Mouse (Mus musculus) heart, embryonic 15.5 days (tissue): ENCODE measurements around the gene Gemin5. TPM values are rescaled to one million over a fixed set of nuclear protein-coding genes. Genes with fewer than 3 reads are reported as not detected.

ENCODE experiments used
- ATAC-seq: fragments of 200-750 bp; cut with Nextera tagmentation; replicated peaks from 2 replicates; pipeline ENCODE4 v1.8.0; 2017; ENCODE audit warnings: low read depth, moderate TSS enrichment; ENCODE audit not compliant: insufficient number of reproducible peaks, insufficient read depth, low FRiP score
- H3K27ac ChIP-seq: fragments of 300-500 bp; sonication (generic); 2 replicates; pipeline ENCODE4 v1.5.1; 2015; ENCODE audit warnings: mild to moderate bottlenecking, inconsistent platforms
- H3K27me3 ChIP-seq: fragments of 300-500 bp; sonication (generic); 2 replicates; pipeline ENCODE4 v1.6.1; 2015; ENCODE audit warnings: inconsistent platforms
- H3K36me3 ChIP-seq: fragments of 300-500 bp; sonication (generic); 2 replicates; pipeline ENCODE4 v1.6.1; 2015; ENCODE audit warnings: mild to moderate bottlenecking, inconsistent platforms
- H3K4me1 ChIP-seq: fragments of 300-500 bp; sonication (generic); replicated peaks from 2 replicates; pipeline ENCODE4 v1.6.1; 2015; ENCODE audit warnings: inconsistent platforms
- H3K4me2 ChIP-seq: fragments of 300-500 bp; sonication (generic); 2 replicates; pipeline ENCODE4 v1.6.1; 2015; ENCODE audit warnings: inconsistent platforms, mild to moderate bottlenecking, moderate library complexity
- H3K4me3 ChIP-seq: fragments of 300-500 bp; sonication (generic); 2 replicates; pipeline ENCODE4 v1.5.1; 2015; ENCODE audit warnings: mild to moderate bottlenecking, inconsistent platforms
- H3K9ac ChIP-seq: fragments of 300-500 bp; sonication (generic); 2 replicates; pipeline ENCODE4 v1.6.1; 2015; ENCODE audit warnings: mild to moderate bottlenecking, inconsistent platforms
- H3K9me3 ChIP-seq: fragments of 300-500 bp; sonication (generic); replicated peaks from 2 replicates; pipeline ENCODE4 v1.6.1; 2016; ENCODE audit warnings: inconsistent platforms
- WGBS: fragments of 180-500 bp; shearing (Covaris S2); methylation state at CpG from one replicate; pipeline ENCODE4 v1.1.7; 2015; ENCODE audit warnings: mixed read lengths; 5-methylcytosine and 5-hydroxymethylcytosine counted together
- polyA plus RNA-seq: library from polyadenylated mRNA; unstranded; fragments of >200 nt; fragmentation: Nextera tagmentation; extraction: Ambion mirVana; gene quantifications from 2 replicates; pipeline ENCODE4 v1.2.1, GENCODE M21; 2015

The Gemin5 gene
- polyA plus RNA-seq, 1 experiment from 2014 or later: 9.6 TPM

GRCm38 (mm10) chr11:58096160-58096559 lies 72.2 kb downstream of the Gemin5 start:
- Histone ChIP-seq H3K27ac (no peak overlapping the region), H3K4me2 (no peak overlapping the region), H3K4me3 (no peak overlapping the region), H3K36me3 (no peaks in the 10 kb centered on the region), H3K9me3 (no peaks in the 10 kb centered on the region), H3K27me3 (0 out of 2 replicates have a peak, but pooled peaks cover 7% of the 10 kb centered on the region), H3K4me1 (peaks cover 14% of the 10 kb centered on the region), H3K9ac (no peak overlapping the region)
- no peak for ATAC-seq
- 77% methylated on average over 5 of the region's 5 CpGs for WGBS

GRCm38 (mm10) chr11:58095561-58095960 lies 72.8 kb downstream of the Gemin5 start:
- 0 out of 2 replicates have a peak, but pooled peaks cover 7% of the 10 kb centered on the region for H3K27me3 ChIP-seq
- H3K4me2 ChIP-seq: no peak overlapping the region
- no peaks in the 10 kb centered on the region for H3K9me3 ChIP-seq
- H3K27ac ChIP-seq: no peak overlapping the region
- H3K9ac ChIP-seq: no peak overlapping the region
- 89% methylated on average over 1 of the region's 1 CpGs for WGBS
- H3K4me1 ChIP-seq: peaks cover 14% of the 10 kb centered on the region
- H3K4me3 ChIP-seq: no peak overlapping the region
- H3K36me3 ChIP-seq: no peaks in the 10 kb centered on the region
- no peak for ATAC-seq

- no peaks in the 10 kb centered on the region for H3K36me3 ChIP-seq
- H3K27ac ChIP-seq: no peak overlapping the region
- H3K4me2 ChIP-seq: no peak overlapping the region
- H3K4me1 ChIP-seq: peaks cover 14% of the 10 kb centered on the region
- no peak for ATAC-seq
- H3K9ac ChIP-seq: no peak overlapping the region
- H3K4me3 ChIP-seq: no peak overlapping the region
- 0 out of 2 replicates have a peak, but pooled peaks cover 7% of the 10 kb centered on the region for H3K27me3 ChIP-seq
- no peaks in the 10 kb centered on the region for H3K9me3 ChIP-seq
- 83% methylated on average over 4 of the region's 4 CpGs for WGBS
Observed at GRCm38 (mm10) chr11:58094766-58095165, 73.6 kb downstream of the Gemin5 start.

- Histone ChIP-seq H3K36me3 (no peaks in the 10 kb centered on the region), H3K27me3 (0 out of 2 replicates have a peak, but pooled peaks cover 4% of the 10 kb centered on the region), H3K9me3 (no peaks in the 10 kb centered on the region), H3K4me2 (peak within 1 kb of the TSS; percentile 55), H3K27ac (no peak within 1 kb of the TSS), H3K9ac (peak within 1 kb of the TSS; percentile 25; the same call in 1 of the 2 replicates), H3K4me3 (peak within 1 kb of the TSS; percentile 27), H3K4me1 (peaks cover 14% of the 10 kb centered on the region)
- 0 out of 2 replicates have a peak, but pooled peaks have one; percentile 62 for ATAC-seq
- 14% methylated on average over 12 of the region's 12 CpGs for WGBS
Observed at GRCm38 (mm10) chr11:58093021-58093528, 75.3 kb downstream of the Gemin5 start, which contains the start of gene Gm12248. Gene Gm12248 (minus strand): TSS chr11:58093134.

- Histone ChIP-seq H3K9ac (peak overlapping the region; percentile 25; the same call in 1 of the 2 replicates), H3K4me3 (peak overlapping the region; percentile 27), H3K27ac (no peak overlapping the region), H3K4me1 (peaks cover 10% of the 10 kb centered on the region), H3K4me2 (peak overlapping the region; percentile 55), H3K9me3 (no peaks in the 10 kb centered on the region), H3K27me3 (0 out of 2 replicates have a peak, but pooled peaks cover 4% of the 10 kb centered on the region), H3K36me3 (no peaks in the 10 kb centered on the region)
- 52% methylated on average over 4 of the region's 4 CpGs for WGBS
- no peak for ATAC-seq
Observed at GRCm38 (mm10) chr11:58092541-58092940, 75.8 kb downstream of the Gemin5 start.

GRCm38 (mm10) chr11:58081716-58082115 lies 86.6 kb downstream of the Gemin5 start:
- H3K27ac ChIP-seq: no peak overlapping the region
- H3K4me1 ChIP-seq: no peaks in the 10 kb centered on the region
- ATAC-seq: no peak
- H3K9me3 ChIP-seq: no peaks in the 10 kb centered on the region
- WGBS: 84% methylated on average over 6 of the region's 6 CpGs
- H3K36me3 ChIP-seq: no peaks in the 10 kb centered on the region
- H3K4me2 ChIP-seq: no peak overlapping the region
- H3K4me3 ChIP-seq: no peak overlapping the region
- no peaks in the 10 kb centered on the region for H3K27me3 ChIP-seq
- no peak overlapping the region for H3K9ac ChIP-seq

- Histone ChIP-seq H3K27ac (no peak overlapping the region), H3K27me3 (no peaks in the 10 kb centered on the region), H3K36me3 (no peaks in the 10 kb centered on the region), H3K4me1 (no peaks in the 10 kb centered on the region), H3K9me3 (no peaks in the 10 kb centered on the region), H3K9ac (no peak overlapping the region), H3K4me3 (no peak overlapping the region), H3K4me2 (no peak overlapping the region)
- no peak for ATAC-seq
- WGBS: 68% methylated on average over 4 of the region's 4 CpGs
Observed at GRCm38 (mm10) chr11:58077270-58077669, 91.1 kb downstream of the Gemin5 start.

- WGBS: 78% methylated on average over 3 of the region's 3 CpGs
- Histone ChIP-seq H3K9me3 (no peaks in the 10 kb centered on the region), H3K36me3 (no peaks in the 10 kb centered on the region), H3K4me2 (no peak overlapping the region), H3K9ac (no peak overlapping the region), H3K4me1 (no peaks in the 10 kb centered on the region), H3K4me3 (no peak overlapping the region), H3K27me3 (no peaks in the 10 kb centered on the region), H3K27ac (no peak overlapping the region)
- no peak for ATAC-seq
Observed at GRCm38 (mm10) chr11:58072978-58073377, 95.4 kb downstream of the Gemin5 start.

Other genes starting within 250 kb of the Gemin5 start
- 11.3 and 15.7 TPM in 2 replicates for gene Larp1, start 159.5 kb downstream of the Gemin5 start, polyA plus RNA-seq
- not detected in 2 replicates for gene Gm12248, start 75.4 kb downstream of the Gemin5 start, polyA plus RNA-seq
- gene Cnot8, start 64.4 kb downstream of the Gemin5 start, polyA plus RNA-seq: 67.6 and 81.1 TPM in 2 replicates
- 99.6 and 102 TPM in 2 replicates for gene Mrpl22, start 3.1 kb upstream of the Gemin5 start, polyA plus RNA-seq
- gene Igtp, start 31.0 kb upstream of the Gemin5 start, polyA plus RNA-seq: 6.4 and 10.1 TPM in 2 replicates
- gene Irgm2, start 31.1 kb upstream of the Gemin5 start, polyA plus RNA-seq: 4.2 and 5.7 TPM in 2 replicates
- not detected in 2 replicates for gene 4930438A08Rik, start 106.3 kb upstream of the Gemin5 start, polyA plus RNA-seq
- 12.1 and 15.9 TPM in 2 replicates for gene Zfp692, start 138.5 kb upstream of the Gemin5 start, polyA plus RNA-seq
- 31.6 and 33.1 TPM in 2 replicates for gene Zfp672, start 161.8 kb upstream of the Gemin5 start, polyA plus RNA-seq
- gene Sh3bp5l, start 162.2 kb upstream of the Gemin5 start, polyA plus RNA-seq: 27.6 and 29.9 TPM in 2 replicates
- gene Lypd8, start 210.5 kb upstream of the Gemin5 start, polyA plus RNA-seq: not detected in 2 replicates